Mouse (Mus musculus) bone marrow, adult 2 months (tissue): ENCODE measurements around the gene Agbl5. TPM values are rescaled to one million over a fixed set of nuclear protein-coding genes. Genes with fewer than 3 reads are reported as not detected.

ENCODE experiments used
- H3K27ac ChIP-seq: fragments of 200-500 bp; 2 replicates; pipeline ENCODE4 v1.5.1; 2012; ENCODE audit warnings: low read depth, mild to moderate bottlenecking, control low read depth, inconsistent platforms, low read length; ENCODE audit not compliant: control insufficient read depth, poor library complexity, insufficient read depth
- H3K4me1 ChIP-seq: fragments of 200-500 bp; 2 replicates; pipeline ENCODE4 v1.6.1; 2011; ENCODE audit warnings: low read length; ENCODE audit not compliant: control insufficient read depth, insufficient read depth
- H3K4me3 ChIP-seq: fragments of 200-500 bp; replicated peaks from 2 replicates; pipeline ENCODE3; 2011; ENCODE audit warnings: mild to moderate bottlenecking, low read depth, low read length, control low read depth; ENCODE audit not compliant: control insufficient read depth
- CTCF ChIP-seq: fragments of 200-500 bp; IDR thresholded peaks from 2 replicates; pipeline ENCODE4 v1.5.1; 2011; ENCODE audit warnings: low read length, control low read depth; ENCODE audit not compliant: control insufficient read depth, insufficient read depth
- POLR2A ChIP-seq: fragments of 200-500 bp; IDR thresholded peaks from 2 replicates; pipeline ENCODE4 v1.6.1; 2011; ENCODE audit warnings: low read depth, mild to moderate bottlenecking, control low read depth, low read length, borderline replicate concordance; ENCODE audit not compliant: control insufficient read depth
- WGBS: fragments of 180-500 bp; shearing (Covaris S2); methylation state at CpG from one replicate; pipeline ENCODE4 v1.1.7; 2018; 5-methylcytosine and 5-hydroxymethylcytosine counted together
- polyA plus RNA-seq: library from polyadenylated mRNA; stranded (reverse); fragments of >200 nt; gene quantifications from 2 replicates; pipeline ENCODE4 v1.2.4, GENCODE M21; 2011; ENCODE audit warnings: low replicate concordance; ENCODE audit not compliant: missing spikeins, insufficient read depth, insufficient read length

The Agbl5 gene
- polyA plus RNA-seq, 1 experiment, result 6.2 TPM

GRCm38 (mm10) chr5:30954065-30954464 is 65.6 kb downstream of the Agbl5 start:
- Histone ChIP-seq H3K4me1 (peaks cover 6% of the 10 kb centered on the region), H3K4me3 (no peak overlapping the region), H3K27ac (no peak overlapping the region)
- TF ChIP-seq POLR2A, result no peak
- 94% methylated on average over 6 of the region's 6 CpGs for WGBS

- WGBS, result 90% methylated on average over 9 of the region's 9 CpGs
- H3K4me1 ChIP-seq, result peaks cover 5% of the 10 kb centered on the region
- no peak for TF ChIP-seq CTCF
- no peak for TF ChIP-seq POLR2A
- H3K27ac ChIP-seq, result no peak overlapping the region
- no peak overlapping the region for H3K4me3 ChIP-seq
Observed at GRCm38 (mm10) chr5:30954556-30954955, 66.1 kb downstream of the Agbl5 start.

- TF ChIP-seq CTCF (no peak), POLR2A (no peak)
- WGBS, result 89% methylated on average over 6 of the region's 6 CpGs
- Histone ChIP-seq H3K27ac (no peak overlapping the region), H3K4me3 (no peak overlapping the region), H3K4me1 (peaks cover 3% of the 10 kb centered on the region)
Observed at GRCm38 (mm10) chr5:30955751-30956150, 67.3 kb downstream of the Agbl5 start.

Other genes starting within 250 kb of the Agbl5 start
- 7.7 and 17.0 TPM in 2 replicates for gene Slc35f6, start 240.8 kb upstream of the Agbl5 start, polyA plus RNA-seq
- 161 and 187 TPM in 2 replicates for gene Cenpa, start 221.9 kb upstream of the Agbl5 start, polyA plus RNA-seq
- 0.40 TPM in 1 of 2 replicates, not detected in the other for gene Dpysl5, start 177.1 kb upstream of the Agbl5 start, polyA plus RNA-seq
- 1.3 and 2.4 TPM in 2 replicates for gene Mapre3, start 74.1 kb upstream of the Agbl5 start, polyA plus RNA-seq
- 15.3 and 29.1 TPM in 2 replicates for gene Tmem214, start 20.7 kb upstream of the Agbl5 start, polyA plus RNA-seq
- gene Ost4, start 19.1 kb downstream of the Agbl5 start, polyA plus RNA-seq, result 147 and 148 TPM in 2 replicates
- 9.3 and 17.6 TPM in 2 replicates for gene Emilin1, start 24.7 kb downstream of the Agbl5 start, polyA plus RNA-seq
- 42.6 and 45.4 TPM in 2 replicates for gene Khk, start 32.7 kb downstream of the Agbl5 start, polyA plus RNA-seq
- 1.0 TPM in 1 of 2 replicates, not detected in the other for gene Cgref1, start 56.9 kb downstream of the Agbl5 start, polyA plus RNA-seq
- 138 and 214 TPM in 2 replicates for gene Preb, start 71.7 kb downstream of the Agbl5 start, polyA plus RNA-seq
- gene Tcf23, start 80.0 kb downstream of the Agbl5 start, polyA plus RNA-seq, result not detected in 2 replicates
- gene Atraid, start 159.6 kb downstream of the Agbl5 start, polyA plus RNA-seq, result 53.2 and 95.6 TPM in 2 replicates
- 1.6 and 3.6 TPM in 2 replicates for gene Slc5a6, start 160.2 kb downstream of the Agbl5 start, polyA plus RNA-seq
- gene Cad, start 166.1 kb downstream of the Agbl5 start, polyA plus RNA-seq, result 9.7 and 21.8 TPM in 2 replicates
- gene Dnajc5g, start 217.6 kb downstream of the Agbl5 start, polyA plus RNA-seq, result not detected in 2 replicates
- gene Slc30a3, start 219.5 kb downstream of the Agbl5 start, polyA plus RNA-seq, result not detected in 2 replicates
- not detected in 2 replicates for gene Trim54, start 228.0 kb downstream of the Agbl5 start, polyA plus RNA-seq